Mouse (Mus musculus) myocyte (in vitro differentiated cells): ENCODE data around the gene F830045P16Rik.

Experiments
- CEBPB ChIP-seq: IDR thresholded peaks from 2 replicates; pipeline ENCODE4 v1.6.1; 2011; ENCODE audit warnings: mild to moderate bottlenecking, moderate library complexity; ENCODE audit not compliant: poor library complexity, insufficient read depth, severe bottlenecking
- E2F4 ChIP-seq: IDR thresholded peaks from one replicate; pipeline ENCODE4 v1.6.1; 2011; ENCODE audit warnings: mild to moderate bottlenecking, control low read depth, moderate library complexity; ENCODE audit not compliant: insufficient read depth
- MAX ChIP-seq: IDR thresholded peaks from one replicate; pipeline ENCODE4 v1.6.1; 2011; ENCODE audit warnings: low read depth, mild to moderate bottlenecking, control low read depth
- POLR2A ChIP-seq: IDR thresholded peaks from one replicate; pipeline ENCODE4 v1.6.1; 2011; ENCODE audit warnings: low read depth, mild to moderate bottlenecking, control low read depth, moderate library complexity; ENCODE audit not compliant: insufficient read length
- POLR2AphosphoS2 ChIP-seq: IDR thresholded peaks from one replicate; pipeline ENCODE4 v1.6.1; 2011; ENCODE audit warnings: low read depth, control low read depth; ENCODE audit not compliant: insufficient read length
- REST ChIP-seq: IDR thresholded peaks from one replicate; pipeline ENCODE4 v1.6.1; 2011; ENCODE audit warnings: mild to moderate bottlenecking, control low read depth, moderate library complexity; ENCODE audit not compliant: insufficient read depth, insufficient read length
- TCF12 ChIP-seq: IDR thresholded peaks from one replicate; pipeline ENCODE4 v1.6.1; 2011; ENCODE audit warnings: mild to moderate bottlenecking, control low read depth; ENCODE audit not compliant: poor library complexity, insufficient read depth, severe bottlenecking
- TCF3 ChIP-seq: IDR thresholded peaks from one replicate; pipeline ENCODE4 v1.6.1; 2011; ENCODE audit warnings: low read depth, control low read depth; ENCODE audit not compliant: insufficient read length

DNA sequence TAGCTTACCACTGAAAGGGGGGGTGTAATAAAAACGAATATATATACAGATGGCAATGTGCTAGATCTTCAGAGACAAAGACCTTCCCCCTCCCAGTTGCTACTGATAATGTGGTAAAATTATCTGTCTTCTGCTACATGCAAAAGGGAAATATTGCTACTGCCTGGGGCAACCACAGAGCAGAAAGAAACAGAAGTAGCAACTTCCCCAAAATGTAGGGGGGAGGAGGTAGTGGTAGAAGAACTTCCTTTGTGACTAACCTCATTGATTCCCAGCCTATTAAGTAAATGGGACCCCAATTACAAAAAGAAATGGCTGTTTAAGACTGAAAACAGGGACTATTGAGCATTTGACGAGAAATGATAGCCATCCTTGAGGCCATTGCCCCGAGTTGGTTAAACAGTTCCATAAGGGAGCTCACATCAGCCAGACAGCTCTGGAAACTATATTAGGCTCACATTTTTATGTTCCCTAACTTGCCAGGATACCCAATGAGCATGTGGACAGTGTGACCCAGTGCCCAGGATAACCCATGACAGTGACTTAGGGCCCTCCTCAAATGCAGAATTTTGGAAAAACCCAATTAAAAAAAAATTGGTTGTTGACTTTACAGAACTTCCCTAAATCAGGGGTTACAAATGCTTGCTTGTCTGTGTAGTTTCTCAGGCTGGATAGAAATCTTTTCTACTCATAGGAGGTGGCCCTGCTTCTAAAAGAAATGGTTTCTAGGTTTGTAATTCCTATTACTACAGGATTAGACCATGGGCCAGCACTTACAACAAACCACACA lies 46.7 kb downstream of the F830045P16Rik start:
- TF ChIP-seq POLR2A (no peak), REST (no peak), TCF12 (no peak), E2F4 (no peak), POLR2AphosphoS2 (no peak), TCF3 (no peak), MAX (no peak), CEBPB (no peak)
